Mouse (Mus musculus): ENCODE results near the gene Xpr1. TPM values are rescaled to one million over a fixed set of nuclear protein-coding genes. Genes with fewer than 3 reads are reported as not detected.

Xpr1 gene
- polyA plus RNA-seq, 1 experiment from 2014 or later = 16.4 TPM

DNA sequence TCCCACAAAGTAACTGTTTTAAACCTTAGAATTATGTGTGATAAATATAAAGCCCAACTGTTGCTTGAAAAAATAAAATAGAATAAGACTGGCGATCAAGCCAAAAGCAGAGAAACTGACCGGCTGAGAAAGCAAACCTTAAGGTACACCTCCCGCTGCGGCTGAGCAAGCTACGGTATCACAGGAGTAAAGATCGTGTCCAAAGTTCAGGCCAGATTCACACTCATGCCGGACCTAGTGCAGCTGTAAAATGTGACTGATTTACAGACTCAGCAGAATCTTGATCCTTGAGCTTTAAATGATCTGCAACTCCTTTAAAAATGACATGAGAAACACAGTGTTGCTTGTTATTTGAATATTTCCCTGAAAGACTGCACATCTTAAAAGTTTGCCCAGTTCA is 4.8 kb upstream of the Xpr1 start:
- Histone ChIP-seq H3K9me3 (ENCODE audit: control insufficient read depth, low read length) (no peaks in the 10 kb centered on the region), H3K27ac (ENCODE audit: low read depth, low read length) (no peak overlapping the region), H3K9ac (ENCODE audit: low read length) (no peak overlapping the region), H3K27me3 (ENCODE audit: control insufficient read depth, insufficient read depth, low read length) (no peaks in the 10 kb centered on the region), H3K4me3 (ENCODE audit: low read depth, low read length) (no peak overlapping the region), H3K36me3 (ENCODE audit: control insufficient read depth, insufficient read depth, low read length) (no peaks in the 10 kb centered on the region), H3K4me1 (replicated peaks; ENCODE audit: control insufficient read depth, insufficient read depth, low read length) (peaks cover 2% of the 10 kb centered on the region; the same call in 1 of the 2 replicates), H3K4me2 (ENCODE audit: low read depth, low read length, severe bottlenecking) (no peak overlapping the region)
- ATAC-seq (replicated peaks; ENCODE audit: low FRiP score) (no peak), DNase-seq (ENCODE audit: low spot score) (no peak)
- WGBS = 92% methylated on average over 7 of the region's 7 CpGs

- peak overlapping the region; percentile 85 for H3K27ac ChIP-seq (ENCODE audit: low read depth, low read length)
- peaks cover 2% of the 10 kb centered on the region; the same call in 1 of the 2 replicates for H3K4me1 ChIP-seq (replicated peaks; ENCODE audit: control insufficient read depth, insufficient read depth, low read length)
- ATAC-seq (replicated peaks; ENCODE audit: low FRiP score) (no peak), DNase-seq (ENCODE audit: low spot score) (no peak)
- H3K4me2 ChIP-seq (ENCODE audit: low read depth, low read length, severe bottlenecking) = peak overlapping the region; percentile 68
- no peaks in the 10 kb centered on the region for H3K9me3 ChIP-seq (ENCODE audit: control insufficient read depth, low read length)
- 6% methylated on average over 6 of the region's 6 CpGs for WGBS
- no peaks in the 10 kb centered on the region for H3K36me3 ChIP-seq (ENCODE audit: control insufficient read depth, insufficient read depth, low read length)
- peak overlapping the region; percentile 80 for H3K9ac ChIP-seq (ENCODE audit: low read length)
- H3K4me3 ChIP-seq (ENCODE audit: low read depth, low read length) = peak overlapping the region; percentile 91
- H3K27me3 ChIP-seq (ENCODE audit: control insufficient read depth, insufficient read depth, low read length) = no peaks in the 10 kb centered on the region
Measured at GRCm38 (mm10) chr1:155416147-155416700, 991 bp downstream of the Xpr1 start.

DNA sequence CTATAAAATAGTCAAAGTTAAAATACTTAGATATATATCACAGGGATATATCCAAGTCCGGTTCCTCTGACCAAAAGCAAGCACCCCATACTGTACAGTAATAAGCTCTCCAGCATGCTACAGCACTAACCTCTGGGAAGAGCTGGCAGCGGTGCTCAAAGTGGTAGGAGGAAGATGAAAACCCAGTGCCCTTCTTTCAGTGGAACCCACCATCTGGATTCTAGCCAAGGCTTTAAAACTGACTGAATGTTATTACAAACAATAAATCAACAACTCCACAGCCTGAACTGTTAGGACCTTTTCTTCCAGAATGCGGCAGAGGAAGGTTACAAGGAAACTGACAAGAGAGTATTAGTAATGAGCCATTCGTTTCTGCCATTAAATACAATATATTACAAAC is 1.8 kb downstream of the Xpr1 start:
- Histone ChIP-seq H3K4me3 (ENCODE audit: low read depth, low read length) (peak overlapping the region; percentile 20), H3K9me3 (ENCODE audit: control insufficient read depth, low read length) (no peaks in the 10 kb centered on the region), H3K27me3 (ENCODE audit: control insufficient read depth, insufficient read depth, low read length) (no peaks in the 10 kb centered on the region), H3K27ac (ENCODE audit: low read depth, low read length) (no peak overlapping the region), H3K36me3 (ENCODE audit: control insufficient read depth, insufficient read depth, low read length) (no peaks in the 10 kb centered on the region), H3K4me1 (replicated peaks; ENCODE audit: control insufficient read depth, insufficient read depth, low read length) (peaks cover 2% of the 10 kb centered on the region; the same call in 1 of the 2 replicates), H3K9ac (ENCODE audit: low read length) (no peak overlapping the region), H3K4me2 (ENCODE audit: low read depth, low read length, severe bottlenecking) (peak overlapping the region; percentile 36; the same call in 1 of the 2 replicates)
- 70% methylated on average over 4 of the region's 4 CpGs for WGBS
- DNase-seq (ENCODE audit: low spot score) (no peak), ATAC-seq (replicated peaks; ENCODE audit: low FRiP score) (no peak)

GRCm38 (mm10) chr1:155412705-155413104 is 4.5 kb downstream of the Xpr1 start:
- Histone ChIP-seq H3K36me3 (ENCODE audit: control insufficient read depth, insufficient read depth, low read length) (no peaks in the 10 kb centered on the region), H3K4me1 (replicated peaks; ENCODE audit: control insufficient read depth, insufficient read depth, low read length) (peaks cover 2% of the 10 kb centered on the region; the same call in 1 of the 2 replicates), H3K9ac (ENCODE audit: low read length) (no peak overlapping the region), H3K9me3 (ENCODE audit: control insufficient read depth, low read length) (no peaks in the 10 kb centered on the region), H3K27ac (ENCODE audit: low read depth, low read length) (no peak overlapping the region), H3K4me2 (ENCODE audit: low read depth, low read length, severe bottlenecking) (no peak overlapping the region), H3K4me3 (ENCODE audit: low read depth, low read length) (no peak overlapping the region), H3K27me3 (ENCODE audit: control insufficient read depth, insufficient read depth, low read length) (no peaks in the 10 kb centered on the region)
- DNase-seq (ENCODE audit: low spot score) (no peak), ATAC-seq (replicated peaks; ENCODE audit: low FRiP score) (no peak)
- WGBS = 94% methylated on average over 2 of the region's 2 CpGs

DNA sequence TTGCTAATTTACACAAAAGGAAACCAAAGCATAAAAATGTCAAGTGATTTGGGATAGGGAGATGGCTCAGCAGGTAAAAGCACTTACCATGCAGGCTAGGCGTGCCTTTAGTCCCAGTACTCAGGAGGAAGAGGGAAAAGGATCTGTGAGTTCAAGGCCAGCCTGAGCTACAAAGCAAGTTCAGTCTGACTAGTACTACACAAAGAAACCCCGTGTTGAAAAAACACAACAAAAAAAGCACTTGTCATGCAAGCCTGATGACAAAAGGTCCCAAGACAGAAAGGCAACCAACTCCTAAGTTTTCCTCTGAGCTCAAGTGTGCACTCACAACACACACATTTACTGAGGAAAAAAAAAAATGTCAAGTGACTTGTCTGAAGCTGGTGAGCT is 8.6 kb downstream of the Xpr1 start:
- H3K27ac ChIP-seq (ENCODE audit: low read depth, low read length) = no peak overlapping the region
- no peaks in the 10 kb centered on the region for H3K36me3 ChIP-seq (ENCODE audit: control insufficient read depth, insufficient read depth, low read length)
- no peaks in the 10 kb centered on the region for H3K4me1 ChIP-seq (replicated peaks; ENCODE audit: control insufficient read depth, insufficient read depth, low read length)
- 78% methylated on average over 2 of the region's 2 CpGs for WGBS
- H3K9me3 ChIP-seq (ENCODE audit: control insufficient read depth, low read length) = no peaks in the 10 kb centered on the region
- H3K27me3 ChIP-seq (ENCODE audit: control insufficient read depth, insufficient read depth, low read length) = no peaks in the 10 kb centered on the region
- H3K4me2 ChIP-seq (ENCODE audit: low read depth, low read length, severe bottlenecking) = no peak overlapping the region
- H3K9ac ChIP-seq (ENCODE audit: low read length) = no peak overlapping the region
- no peak overlapping the region for H3K4me3 ChIP-seq (ENCODE audit: low read depth, low read length)
- ATAC-seq (replicated peaks; ENCODE audit: low FRiP score) = no peak
- DNase-seq (ENCODE audit: low spot score) = no peak

GRCm38 (mm10) chr1:155407697-155408576 is 9.3 kb downstream of the Xpr1 start:
- no peaks in the 10 kb centered on the region for H3K36me3 ChIP-seq (ENCODE audit: control insufficient read depth, insufficient read depth, low read length)
- no peak overlapping the region for H3K27ac ChIP-seq (ENCODE audit: low read depth, low read length)
- no peaks in the 10 kb centered on the region for H3K4me1 ChIP-seq (replicated peaks; ENCODE audit: control insufficient read depth, insufficient read depth, low read length)
- 96% methylated on average over 11 of the region's 11 CpGs for WGBS
- H3K9ac ChIP-seq (ENCODE audit: low read length) = no peak overlapping the region
- no peak overlapping the region for H3K4me2 ChIP-seq (ENCODE audit: low read depth, low read length, severe bottlenecking)
- no peaks in the 10 kb centered on the region for H3K9me3 ChIP-seq (ENCODE audit: control insufficient read depth, low read length)
- ATAC-seq (replicated peaks; ENCODE audit: low FRiP score) (no peak), DNase-seq (ENCODE audit: low spot score) (no peak)
- H3K4me3 ChIP-seq (ENCODE audit: low read depth, low read length) = no peak overlapping the region
- H3K27me3 ChIP-seq (ENCODE audit: control insufficient read depth, insufficient read depth, low read length) = no peaks in the 10 kb centered on the region

DNA sequence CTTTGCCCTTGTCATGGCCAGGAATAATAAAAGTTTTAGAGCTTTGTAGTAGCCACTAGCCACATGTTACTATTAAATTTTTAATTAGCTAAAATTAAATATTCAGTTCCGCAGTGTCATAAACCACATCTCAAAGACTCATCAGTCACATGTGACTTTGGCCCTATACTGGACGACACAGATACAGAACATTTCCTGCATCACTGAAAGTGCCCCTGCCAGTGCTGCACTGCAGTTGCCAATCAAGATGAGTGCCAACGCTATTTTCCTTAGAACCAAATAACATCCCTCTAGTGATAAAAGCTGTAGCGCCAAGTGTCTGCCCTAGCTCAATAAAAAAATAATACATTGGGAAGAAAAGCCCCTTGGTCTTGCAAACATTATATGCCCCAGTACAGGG is 17.2 kb downstream of the Xpr1 start:
- no peak for ATAC-seq (replicated peaks; ENCODE audit: low FRiP score)

DNA sequence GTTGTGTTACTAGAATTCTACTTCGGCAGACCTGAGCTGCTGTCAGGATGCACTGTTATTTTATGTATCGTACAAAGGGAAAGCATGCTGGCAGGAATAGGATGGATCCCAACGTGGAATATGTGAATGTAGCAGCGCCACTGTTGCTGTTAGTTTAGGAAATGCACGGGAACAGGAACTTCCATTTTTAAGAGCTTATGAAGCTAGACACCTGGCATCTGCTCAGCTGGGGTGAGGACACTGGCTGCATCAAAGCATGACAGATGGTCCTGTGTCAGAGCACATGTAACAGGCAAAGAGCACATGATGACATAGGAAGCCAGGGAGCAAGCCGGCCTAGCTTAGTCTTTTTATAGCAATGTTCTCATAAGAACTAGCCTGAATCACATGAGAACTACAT is 22.4 kb downstream of the Xpr1 start:
- Histone ChIP-seq H3K4me2 (ENCODE audit: low read depth, low read length, severe bottlenecking) (no peak overlapping the region), H3K36me3 (ENCODE audit: control insufficient read depth, insufficient read depth, low read length) (no peaks in the 10 kb centered on the region), H3K27me3 (ENCODE audit: control insufficient read depth, insufficient read depth, low read length) (no peaks in the 10 kb centered on the region), H3K4me1 (replicated peaks; ENCODE audit: control insufficient read depth, insufficient read depth, low read length) (peaks cover 6% of the 10 kb centered on the region; the same call in 1 of the 2 replicates), H3K27ac (ENCODE audit: low read depth, low read length) (no peak overlapping the region), H3K9me3 (ENCODE audit: control insufficient read depth, low read length) (no peaks in the 10 kb centered on the region), H3K4me3 (ENCODE audit: low read depth, low read length) (no peak overlapping the region), H3K9ac (ENCODE audit: low read length) (no peak overlapping the region)
- 91% methylated on average over 6 of the region's 6 CpGs for WGBS
- DNase-seq (ENCODE audit: low spot score) = no peak
- no peak for ATAC-seq (replicated peaks; ENCODE audit: low FRiP score)

More for the DNA sequence above, 17.2 kb downstream of the Xpr1 start:
- Histone ChIP-seq H3K27ac (ENCODE audit: low read depth, low read length) (no peak overlapping the region), H3K9ac (ENCODE audit: low read length) (no peak overlapping the region), H3K36me3 (ENCODE audit: control insufficient read depth, insufficient read depth, low read length) (no peaks in the 10 kb centered on the region), H3K27me3 (ENCODE audit: control insufficient read depth, insufficient read depth, low read length) (no peaks in the 10 kb centered on the region), H3K9me3 (ENCODE audit: control insufficient read depth, low read length) (no peaks in the 10 kb centered on the region), H3K4me1 (replicated peaks; ENCODE audit: control insufficient read depth, insufficient read depth, low read length) (no peaks in the 10 kb centered on the region), H3K4me2 (ENCODE audit: low read depth, low read length, severe bottlenecking) (no peak overlapping the region), H3K4me3 (ENCODE audit: low read depth, low read length) (no peak overlapping the region)
- 90% methylated on average over 4 of the region's 4 CpGs for WGBS
- no peak for DNase-seq (ENCODE audit: low spot score)
